Comparison of ENCODE assay signal across 13 mouse cellular contexts in genomic region chr5:28060506-28060905, GRCm38 (mm10). TPM values are rescaled to one million over a fixed set of nuclear protein-coding genes. Genes with fewer than 3 reads are reported as not detected.
DNase-seq lines count a peak whose midpoint lies in the region; ATAC-seq and TF ChIP-seq lines count a peak whose summit lies in the region.
"Had no signal": no experiment of that assay in that cellular context is flagged by ENCODE, and none has a peak within 500 bp of the region (broad histone marks: within the 10 kb centered on the region; RNA-seq: fewer than 3 reads in every experiment).

No protein-coding gene starts in this region.

- peak overlapping the region; percentile 65 for H3K27ac ChIP-seq in forebrain, embryonic 16.5 days (ENCODE audit: low read length)
- H3K27ac ChIP-seq in lung, postnatal 0 days (ENCODE audit: low read length) = peak overlapping the region; percentile 60
- H3K27ac ChIP-seq: hindbrain, embryonic 14.5 days; liver, embryonic 14.5 days had no signal

- H3K36me3 ChIP-seq in forebrain, embryonic 16.5 days (ENCODE audit: control insufficient read depth, insufficient read depth) = no peaks in the 10 kb centered on the region
- no peaks in the 10 kb centered on the region for H3K36me3 ChIP-seq in lung, postnatal 0 days (ENCODE audit: insufficient read depth, low read length)
- H3K36me3 ChIP-seq: G1E had no signal

- H3K4me2 ChIP-seq in forebrain, embryonic 16.5 days (ENCODE audit: low read length) = no peak overlapping the region
- H3K4me2 ChIP-seq in lung, postnatal 0 days (replicated peaks; ENCODE audit: low read depth, low read length) = no peak overlapping the region
- H3K4me2 ChIP-seq: hindbrain, embryonic 14.5 days had no signal

- DNase-seq in cerebellum, adult 9-11 months = peak; percentile 36
- DNase-seq in cerebellum, adult 9-10 months = no peak
- peak; percentile 40 to 54 for DNase-seq in heart, postnatal 10 days
- no peak for DNase-seq in heart, postnatal 25 days (ENCODE audit: low spot score)
- DNase-seq in lung, postnatal 0 days (ENCODE audit: low spot score) = peak; percentile 74
- no peak for DNase-seq in thymus, postnatal 25 days
- no peak for DNase-seq in spleen, postnatal 10 days (ENCODE audit: low spot score in 2 of 2)
- DNase-seq: midbrain, embryonic 14.5 days; thymus, adult 18-20 months had no signal

- no peak for TF ChIP-seq EP300 in lung, postnatal 0 days (IDR thresholded peaks at IDR 0.05)

- H3K9ac ChIP-seq in forebrain, embryonic 16.5 days (replicated peaks; ENCODE audit: low read depth, low read length) = no peak overlapping the region
- no peak overlapping the region for H3K9ac ChIP-seq in lung, postnatal 0 days (replicated peaks; ENCODE audit: low read depth)
- H3K9ac ChIP-seq: hindbrain, embryonic 14.5 days; liver, embryonic 14.5 days had no signal

- intact Hi-C loops in heart, postnatal 10 days (cut with DNase I) = no loop called here
- intact Hi-C loops in heart, postnatal 25 days (cut with DNase I) = no loop called here

- H3K27me3 ChIP-seq in forebrain, embryonic 16.5 days (replicated peaks; ENCODE audit: control insufficient read depth, insufficient read depth, low read length) = no peaks in the 10 kb centered on the region
- no peaks in the 10 kb centered on the region for H3K27me3 ChIP-seq in lung, postnatal 0 days (replicated peaks; ENCODE audit: insufficient read depth, low read length)

- peaks cover 7% of the 10 kb centered on the region for H3K4me1 ChIP-seq in forebrain, embryonic 16.5 days (replicated peaks; ENCODE audit: control insufficient read depth, insufficient read depth, low read length)
- H3K4me1 ChIP-seq in lung, postnatal 0 days (ENCODE audit: insufficient read depth, low read depth, low read length) = no peaks in the 10 kb centered on the region

- H3K9me3 ChIP-seq in forebrain, embryonic 16.5 days (ENCODE audit: control insufficient read depth, low read length) = no peaks in the 10 kb centered on the region
- no peaks in the 10 kb centered on the region for H3K9me3 ChIP-seq in lung, postnatal 0 days (ENCODE audit: low read length)
- H3K9me3 ChIP-seq: G1E had no signal

- ATAC-seq in forebrain, embryonic 16.5 days = peak; percentile 79
- ATAC-seq in lung, postnatal 0 days = peak; percentile 77

- no peak for TF ChIP-seq CTCF in lung, postnatal 0 days (IDR thresholded peaks at IDR 0.05)

- no peak overlapping the region for H3K4me3 ChIP-seq in forebrain, embryonic 16.5 days (replicated peaks; ENCODE audit: low read length)
- no peak overlapping the region for H3K4me3 ChIP-seq in lung, postnatal 0 days (ENCODE audit: low read depth, low read length)

RNA-seq across cellular contexts. Expression of gene Insig1, which starts 10.7 kb away (rescaled TPM):
- 10 to 100 TPM; 20.5 to 23.2 TPM for total RNA-seq in heart, postnatal 10 days (2021)
- total RNA-seq in heart, postnatal 25 days (2021) = 10 to 100 TPM; 13.8 to 15.0 TPM
- polyA plus RNA-seq in forebrain, embryonic 16.5 days (2015; fragmentation: Nextera tagmentation; extraction: Ambion mirVana) = 76.9 and 83.7 TPM in 2 replicates
- 109 and 122 TPM in 2 replicates for polyA plus RNA-seq in lung, postnatal 0 days (2015; fragmentation: Nextera tagmentation; extraction: Ambion mirVana)

Comparison
In these comparisons a context has a peak if more than half of its experiments do, and no peak if none do; other contexts are left out.
1. DNase-seq: peak in cerebellum, adult 9-11 months (single experiment), heart, postnatal 10 days (2 of 2) and lung, postnatal 0 days (single experiment); none in cerebellum, adult 9-10 months (single experiment), heart, postnatal 25 days (single experiment), thymus, postnatal 25 days (single experiment) and spleen, postnatal 10 days (0 of 2).